Mouse (Mus musculus): ENCODE results near the gene Gjd3.

GRCm38 (mm10) chr11:98972801-98973360, 9.9 kb downstream of the Gjd3 start:
- TF ChIP-seq POLR2A (IDR thresholded peaks at IDR 0.05; ENCODE audit: extremely low read depth, insufficient read depth, low read length) (no peak), CTCF (IDR thresholded peaks at IDR 0.05; ENCODE audit: extremely low read depth, insufficient read depth, low read length) (no peak)

All from cortical plate, adult 2 months (tissue).